In genomic region chr12:28288376-28288896, GRCm38 (mm10) we compare ENCODE assay signal across 27 mouse cellular contexts.
"Had no signal": no experiment of that assay in that cellular context is flagged by ENCODE, and none has a peak within 500 bp of the region (broad histone marks: within the 10 kb centered on the region; RNA-seq: fewer than 3 reads in every experiment).

No protein-coding gene starts in this region.

- H3K9ac ChIP-seq: heart, embryonic 12.5 days; hindbrain, embryonic 12.5 days; hindbrain, embryonic 14.5 days; intestine, embryonic 15.5 days; limb, embryonic 12.5 days; liver, embryonic 13.5 days; liver, embryonic 15.5 days; liver, postnatal 0 days had no signal

- H3K4me1 ChIP-seq: heart, embryonic 10.5 days; heart, embryonic 12.5 days; hindbrain, embryonic 12.5 days; intestine, embryonic 15.5 days; limb, embryonic 12.5 days; liver, embryonic 13.5 days; liver, embryonic 15.5 days had no signal

- H3K9me3 ChIP-seq: heart, embryonic 10.5 days; heart, embryonic 12.5 days; hindbrain, embryonic 12.5 days; intestine, embryonic 15.5 days; limb, embryonic 10.5 days; limb, embryonic 12.5 days; liver, embryonic 13.5 days; liver, embryonic 15.5 days had no signal

- ATAC-seq: hindbrain, embryonic 16.5 days; inflammation-experienced regulatory T-cells, adult 6 months; intestine, embryonic 15.5 days; intestine, postnatal 0 days; liver, postnatal 0 days had no signal

- H3K27ac ChIP-seq: heart, embryonic 10.5 days; hindbrain, embryonic 12.5 days; hindbrain, embryonic 14.5 days; intestine, embryonic 15.5 days; layer of hippocampus, adult 2 months; left cerebral cortex, adult 2 months; limb, embryonic 10.5 days; limb, embryonic 12.5 days; liver, embryonic 13.5 days; liver, embryonic 15.5 days had no signal

- H3K36me3 ChIP-seq: heart, embryonic 10.5 days; heart, embryonic 12.5 days; hindbrain, embryonic 12.5 days; intestine, embryonic 15.5 days; limb, embryonic 10.5 days; limb, embryonic 12.5 days; liver, embryonic 13.5 days; liver, embryonic 15.5 days had no signal

- H3K27me3 ChIP-seq: heart, embryonic 12.5 days; hindbrain, embryonic 12.5 days; intestine, embryonic 15.5 days; limb, embryonic 12.5 days; liver, embryonic 13.5 days; liver, embryonic 15.5 days had no signal

- H3K4me2 ChIP-seq: heart, embryonic 12.5 days; hindbrain, embryonic 12.5 days; hindbrain, embryonic 14.5 days; intestine, embryonic 15.5 days; limb, embryonic 12.5 days; liver, embryonic 11.5 days; liver, embryonic 13.5 days; liver, embryonic 15.5 days had no signal

- DNase-seq: gastrocnemius, postnatal 14 days; gastrocnemius, postnatal 36 days; heart, adult 18-20 months; heart, postnatal 10 days; heart, postnatal 36 days; kidney, adult 18-20 months; kidney, adult 8-10 months; kidney, postnatal 10 days; kidney, postnatal 25 days; kidney, postnatal 4 days; liver; liver, embryonic 13.5 days; liver, postnatal 0 days had no signal

- H3K4me3 ChIP-seq: heart, embryonic 10.5 days; heart, embryonic 12.5 days; hindbrain, embryonic 12.5 days; intestine, embryonic 15.5 days; layer of hippocampus, adult 2 months; left cerebral cortex, adult 2 months; limb, embryonic 10.5 days; limb, embryonic 12.5 days; liver, embryonic 13.5 days; liver, embryonic 15.5 days had no signal
